Mouse (Mus musculus) stomach, postnatal 0 days (tissue): ENCODE results near the gene Samd4b.

ENCODE experiments used
- CTCF ChIP-seq: IDR thresholded peaks from 2 replicates; pipeline ENCODE4 v1.5.1; 2016; ENCODE audit warnings: antibody characterized with exemption, low read depth, mild to moderate bottlenecking, moderate library complexity
- EP300 ChIP-seq: optimal IDR thresholded peaks from 2 replicates; pipeline ENCODE3; 2016; ENCODE audit warnings: antibody characterized with exemption

DNA sequence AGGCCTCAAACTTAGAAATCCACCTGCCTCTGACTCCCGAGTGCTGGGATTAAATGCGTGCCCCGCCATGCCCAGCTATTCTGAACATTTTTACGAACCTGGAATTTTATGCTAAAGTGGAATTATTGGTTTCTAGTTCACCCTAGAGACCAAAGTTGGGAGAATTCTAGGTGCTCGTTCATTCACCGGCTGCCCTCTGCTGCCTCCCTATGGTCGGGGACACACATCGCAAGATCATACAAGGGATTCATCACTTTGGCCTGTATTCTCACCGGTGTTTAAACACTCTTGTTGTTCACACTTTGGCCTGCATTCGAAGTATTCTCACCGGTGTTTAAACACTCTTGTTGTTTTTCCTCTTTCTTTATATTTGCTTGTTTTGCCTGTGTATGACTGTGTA lies 3.1 kb upstream of the Samd4b start:
- TF ChIP-seq CTCF, result peak; percentile 95
- TF ChIP-seq EP300, result no peak
